Mouse (Mus musculus) lung, postnatal 0 days (tissue): ENCODE data around the gene Ovol1. TPM values are rescaled to one million over a fixed set of nuclear protein-coding genes. Genes with fewer than 3 reads are reported as not detected.
A peak's percentile ranks its signal among the peaks of the same experiment; 100 is the strongest.

Source experiments
- ATAC-seq: fragments of 200-750 bp; cut with Nextera tagmentation; 2 replicates; pipeline ENCODE4 v1.8.0; 2017; ENCODE audit warnings: moderate library complexity
- DNase-seq: peaks from one replicate; pipeline ENCODE4 v3.0.0-alpha.2; 2016; ENCODE audit warnings: low spot score
- H3K27ac ChIP-seq: fragments of 300-500 bp; sonication (generic); 2 replicates; pipeline ENCODE4 v1.5.1; 2014; ENCODE audit warnings: antibody characterized with exemption, mild to moderate bottlenecking, low read length, mixed read lengths
- H3K27me3 ChIP-seq: fragments of 300-500 bp; sonication (generic); replicated peaks from 2 replicates; pipeline ENCODE4 v1.6.1; 2014; ENCODE audit warnings: low read length, mixed read lengths; ENCODE audit not compliant: insufficient read depth
- H3K36me3 ChIP-seq: fragments of 300-500 bp; sonication (generic); 2 replicates; pipeline ENCODE4 v1.6.1; 2014; ENCODE audit warnings: low read length, mixed read lengths; ENCODE audit not compliant: insufficient read depth
- H3K4me1 ChIP-seq: fragments of 300-500 bp; sonication (generic); 2 replicates; pipeline ENCODE4 v1.6.1; 2014; ENCODE audit warnings: antibody characterized with exemption, low read depth, low read length, mixed read lengths; ENCODE audit not compliant: insufficient read depth
- H3K4me2 ChIP-seq: fragments of 300-500 bp; sonication (generic); replicated peaks from 2 replicates; pipeline ENCODE4 v1.6.1; 2014; ENCODE audit warnings: low read depth, mild to moderate bottlenecking, low read length, moderate library complexity, mixed read lengths
- H3K4me3 ChIP-seq: fragments of 300-500 bp; sonication (generic); 2 replicates; pipeline ENCODE4 v1.5.1; 2014; ENCODE audit warnings: low read depth, low read length
- H3K9ac ChIP-seq: fragments of 300-500 bp; sonication (generic); replicated peaks from 2 replicates; pipeline ENCODE4 v1.6.1; 2014; ENCODE audit warnings: low read depth, mild to moderate bottlenecking
- H3K9me3 ChIP-seq: fragments of 300-500 bp; sonication (generic); 2 replicates; pipeline ENCODE4 v1.6.1; 2016; ENCODE audit warnings: low read length, mixed read lengths
- CTCF ChIP-seq: IDR thresholded peaks from 2 replicates; pipeline ENCODE4 v1.5.1; 2016; ENCODE audit warnings: antibody characterized with exemption, mild to moderate bottlenecking
- EP300 ChIP-seq: IDR thresholded peaks from 2 replicates; pipeline ENCODE4 v1.6.1; 2016; ENCODE audit warnings: antibody characterized with exemption, mild to moderate bottlenecking, control low read depth
- WGBS: fragments of 180-500 bp; shearing (Covaris S2); extraction: QIAGEN DNeasy Blood & Tissue Kit; methylation state at CpG from one replicate; pipeline ENCODE4 v1.1.7; 2014; 5-methylcytosine and 5-hydroxymethylcytosine counted together
- polyA plus RNA-seq: library from polyadenylated mRNA; unstranded; fragments of >200 nt; fragmentation: Nextera tagmentation; extraction: Ambion mirVana; gene quantifications from 2 replicates; pipeline ENCODE4 v1.2.1, GENCODE M21; 2015

Ovol1 gene
- 2.1 and 2.2 TPM in 2 replicates for polyA plus RNA-seq

DNA sequence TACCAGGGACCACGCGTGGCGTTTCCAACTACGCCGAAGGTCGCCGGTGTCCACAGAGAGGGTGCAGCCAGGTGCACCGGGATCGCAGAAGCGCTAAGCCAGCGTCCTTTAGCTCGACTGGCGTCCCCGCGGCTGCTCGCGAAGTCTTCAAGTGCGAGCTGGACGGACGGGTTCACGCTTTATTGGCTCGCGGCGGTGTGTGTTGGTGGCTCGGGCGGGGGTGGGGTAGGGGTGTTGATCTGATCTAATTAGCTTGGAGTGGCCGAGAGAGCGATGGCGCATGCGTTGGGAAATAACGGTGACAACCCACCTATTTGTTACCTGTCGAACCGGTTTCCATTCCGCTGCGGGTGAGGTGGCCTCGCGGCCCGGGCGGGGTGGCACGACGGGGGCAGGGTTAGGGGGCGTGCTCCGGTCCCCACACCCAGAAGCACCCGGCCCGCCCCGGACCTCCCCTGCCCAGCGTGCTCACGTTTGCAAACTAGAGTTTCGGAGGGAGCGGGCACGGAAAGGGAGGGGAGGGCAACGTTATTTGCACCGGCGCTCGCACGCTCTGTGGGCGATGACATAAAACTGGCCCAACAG, at the start of gene Ovol1:
Gene Ovol1 (minus strand): TSS at position 190 of the 585 bp plus-strand sequence.
- DNase-seq (peak; percentile 89), ATAC-seq (peak; percentile 91)
- Histone ChIP-seq H3K9ac (no peak within 1 kb of the TSS; the same call in 1 of the 2 replicates), H3K4me1 (no peaks in the 10 kb centered on the region), H3K27ac (peak within 1 kb of the TSS; percentile 83), H3K9me3 (no peaks in the 10 kb centered on the region), H3K36me3 (no peaks in the 10 kb centered on the region), H3K4me2 (peak within 1 kb of the TSS; percentile 53), H3K27me3 (peaks cover 13% of the 10 kb centered on the region), H3K4me3 (peak within 1 kb of the TSS; percentile 39)
- WGBS, result under 1% methylated on average over 57 of the region's 57 CpGs
- TF ChIP-seq EP300, result no peak
- no peak for TF ChIP-seq CTCF

GRCm38 (mm10) chr19:5609547-5610404, 49.3 kb upstream of the Ovol1 start, which contains the start of gene Kat5:
Kat5 (minus strand) TSS chr19:5610237.
- Histone ChIP-seq H3K9ac (peak within 1 kb of the TSS; percentile 83), H3K4me2 (peak within 1 kb of the TSS; percentile 72), H3K4me3 (peak within 1 kb of the TSS; percentile 85), H3K9me3 (no peaks in the 10 kb centered on the region), H3K4me1 (peaks cover 6% of the 10 kb centered on the region; the same call in 1 of the 2 replicates), H3K27ac (peak within 1 kb of the TSS; percentile 98), H3K36me3 (peaks cover 36% of the 10 kb centered on the region), H3K27me3 (no peaks in the 10 kb centered on the region)
- TF ChIP-seq CTCF, result peak; percentile 52
- peak; percentile 18; the same call in 1 of the 2 replicates for TF ChIP-seq EP300
- peak; percentile 93 for ATAC-seq
- DNase-seq, result peak; percentile 96
- WGBS, result 1% methylated on average over 36 of the region's 55 CpGs

DNA sequence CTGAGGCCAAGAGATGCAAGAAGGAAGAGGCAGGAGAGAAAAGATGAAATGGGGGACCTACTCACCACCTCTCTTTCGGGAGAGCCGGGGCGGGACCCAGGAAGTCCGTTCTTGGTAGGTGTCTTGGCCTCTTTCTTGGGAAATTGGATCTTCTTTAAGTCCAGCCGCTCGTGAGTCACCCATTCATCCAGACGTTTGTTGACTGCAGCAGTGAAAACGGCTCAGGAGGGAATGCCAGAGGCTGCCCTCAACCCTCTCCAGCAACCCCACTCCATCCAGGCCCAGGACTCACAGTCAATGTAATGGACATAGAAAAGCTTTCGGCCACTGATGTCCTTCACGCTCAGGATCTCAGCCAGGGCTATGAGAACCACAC, 48.7 kb upstream of the Ovol1 start:
- Histone ChIP-seq H3K9me3 (no peaks in the 10 kb centered on the region), H3K4me2 (peak overlapping the region; percentile 72), H3K4me3 (peak overlapping the region; percentile 85), H3K36me3 (peaks cover 42% of the 10 kb centered on the region), H3K9ac (peak overlapping the region; percentile 83), H3K27ac (peak overlapping the region; percentile 98), H3K27me3 (no peaks in the 10 kb centered on the region), H3K4me1 (peaks cover 6% of the 10 kb centered on the region; the same call in 1 of the 2 replicates)
- DNase-seq, result no peak
- 51% methylated on average over 10 of the region's 10 CpGs for WGBS
- ATAC-seq, result no peak
- TF ChIP-seq EP300, result no peak
- no peak for TF ChIP-seq CTCF

- Histone ChIP-seq H3K36me3 (peaks cover 44% of the 10 kb centered on the region), H3K9ac (no peak overlapping the region), H3K9me3 (no peaks in the 10 kb centered on the region), H3K4me1 (peaks cover 6% of the 10 kb centered on the region; the same call in 1 of the 2 replicates), H3K27ac (no peak overlapping the region), H3K27me3 (no peaks in the 10 kb centered on the region), H3K4me3 (no peak overlapping the region), H3K4me2 (peak overlapping the region; percentile 72)
- DNase-seq (no peak), ATAC-seq (no peak)
- TF ChIP-seq EP300, result no peak
- no peak for TF ChIP-seq CTCF
- 95% methylated on average over 13 of the region's 13 CpGs for WGBS
Observed at GRCm38 (mm10) chr19:5608707-5609106, 48.3 kb upstream of the Ovol1 start.

DNA sequence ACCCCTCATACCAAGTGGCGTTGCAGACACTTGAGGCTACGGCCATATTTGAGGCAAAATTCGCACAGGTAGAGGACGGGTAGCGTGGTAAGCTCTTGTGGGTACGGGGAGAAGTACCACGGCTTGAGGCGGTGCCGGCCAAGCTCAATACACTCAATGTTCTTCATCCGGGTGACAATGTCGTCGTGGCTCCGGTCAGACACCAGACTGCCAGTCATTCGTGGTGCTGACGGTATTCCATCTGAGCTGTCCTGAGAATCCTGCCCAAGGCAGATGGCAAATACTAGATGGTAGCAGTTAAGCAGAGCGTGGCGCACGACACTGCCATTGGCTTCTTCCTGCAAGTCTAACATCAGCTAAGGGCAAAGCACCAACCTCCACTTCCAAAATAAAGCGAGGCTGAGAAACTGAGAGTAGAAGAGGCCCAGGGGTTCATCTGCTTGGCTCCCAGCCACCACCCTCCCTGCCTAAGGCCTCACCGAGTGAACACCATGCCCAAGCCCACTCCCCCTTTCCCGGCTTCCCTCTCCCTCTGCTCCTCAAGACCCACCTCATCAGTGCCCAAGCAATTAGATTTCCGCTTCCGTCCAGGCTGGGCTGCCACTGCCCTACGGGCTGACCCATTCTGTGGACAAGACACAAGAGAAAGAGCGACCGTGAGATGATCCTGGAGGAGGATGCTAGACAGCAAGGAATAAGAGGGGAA, 47.4 kb upstream of the Ovol1 start:
- Histone ChIP-seq H3K36me3 (peaks cover 44% of the 10 kb centered on the region), H3K9me3 (no peaks in the 10 kb centered on the region), H3K27ac (no peak overlapping the region), H3K9ac (no peak overlapping the region), H3K4me1 (peaks cover 6% of the 10 kb centered on the region; the same call in 1 of the 2 replicates), H3K4me2 (no peak overlapping the region), H3K4me3 (no peak overlapping the region), H3K27me3 (no peaks in the 10 kb centered on the region)
- no peak for ATAC-seq
- DNase-seq, result no peak
- 90% methylated on average over 26 of the region's 26 CpGs for WGBS
- no peak for TF ChIP-seq EP300
- no peak for TF ChIP-seq CTCF

DNA sequence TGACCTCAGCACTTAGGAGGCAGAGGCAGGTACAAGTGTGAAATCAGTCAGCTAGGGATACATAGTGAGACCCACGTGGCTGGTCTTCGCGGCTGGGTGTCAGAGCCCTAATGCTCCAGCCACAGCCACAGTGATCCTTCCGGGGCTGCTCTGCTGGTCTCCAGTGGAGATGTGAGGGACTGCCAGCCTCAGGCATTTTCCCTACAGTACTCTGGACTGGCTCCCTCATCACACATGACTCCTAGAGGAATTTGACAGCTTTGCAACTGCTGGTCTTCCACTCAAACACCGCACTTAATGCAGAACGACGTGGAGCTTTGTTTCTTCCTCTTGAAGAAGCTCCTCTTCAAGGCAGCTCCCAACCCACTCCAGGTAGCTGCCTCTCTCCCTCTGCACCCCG, 45.8 kb upstream of the Ovol1 start:
- Histone ChIP-seq H3K4me3 (no peak overlapping the region), H3K27ac (no peak overlapping the region), H3K9me3 (no peaks in the 10 kb centered on the region), H3K9ac (no peak overlapping the region), H3K4me2 (no peak overlapping the region), H3K4me1 (peaks cover 11% of the 10 kb centered on the region), H3K36me3 (peaks cover 44% of the 10 kb centered on the region), H3K27me3 (no peaks in the 10 kb centered on the region)
- TF ChIP-seq CTCF, result peak; percentile 17
- TF ChIP-seq EP300, result no peak
- DNase-seq (no peak), ATAC-seq (no peak)
- WGBS, result 78% methylated on average over 8 of the region's 8 CpGs
